Mouse (Mus musculus) kidney, embryonic 15.5 days (tissue): ENCODE data around the gene Bcam. TPM values are rescaled to one million over a fixed set of nuclear protein-coding genes. Genes with fewer than 3 reads are reported as not detected.
A peak's percentile ranks its signal among the peaks of the same experiment; 100 is the strongest.

Experiments
- ATAC-seq: fragments of 200-750 bp; cut with Nextera tagmentation; replicated peaks from 2 replicates; pipeline ENCODE4 v1.8.0; 2017; ENCODE audit warnings: moderate TSS enrichment; ENCODE audit not compliant: low FRiP score
- H3K27ac ChIP-seq: fragments of 300-500 bp; sonication (generic); 2 replicates; pipeline ENCODE4 v1.5.1; 2015; ENCODE audit warnings: mild to moderate bottlenecking, inconsistent platforms
- H3K27me3 ChIP-seq: fragments of 300-500 bp; sonication (generic); 2 replicates; pipeline ENCODE4 v1.6.1; 2015; ENCODE audit warnings: inconsistent platforms
- H3K36me3 ChIP-seq: fragments of 300-500 bp; sonication (generic); 2 replicates; pipeline ENCODE4 v1.6.1; 2015; ENCODE audit warnings: inconsistent platforms
- H3K4me1 ChIP-seq: fragments of 300-500 bp; sonication (generic); 2 replicates; pipeline ENCODE4 v1.6.1; 2015; ENCODE audit warnings: inconsistent platforms
- H3K4me2 ChIP-seq: fragments of 300-500 bp; sonication (generic); 2 replicates; pipeline ENCODE4 v1.6.1; 2015; ENCODE audit warnings: moderate library complexity, mild to moderate bottlenecking, inconsistent platforms
- H3K4me3 ChIP-seq: fragments of 300-500 bp; sonication (generic); replicated peaks from 2 replicates; pipeline ENCODE4 v1.5.1; 2015; ENCODE audit warnings: mild to moderate bottlenecking, inconsistent platforms
- H3K9ac ChIP-seq: fragments of 300-500 bp; sonication (generic); 2 replicates; pipeline ENCODE4 v1.6.1; 2015; ENCODE audit warnings: mild to moderate bottlenecking, inconsistent platforms
- H3K9me3 ChIP-seq: fragments of 300-500 bp; sonication (generic); replicated peaks from 2 replicates; pipeline ENCODE4 v1.6.1; 2016; ENCODE audit warnings: inconsistent platforms
- WGBS: fragments of 180-500 bp; shearing (Covaris S2); methylation state at CpG from one replicate; pipeline ENCODE4 v1.1.7; 2015; ENCODE audit warnings: mixed read lengths; 5-methylcytosine and 5-hydroxymethylcytosine counted together
- polyA plus RNA-seq: library from polyadenylated mRNA; unstranded; fragments of >200 nt; fragmentation: Nextera tagmentation; extraction: Ambion mirVana; gene quantifications from 2 replicates; pipeline ENCODE4 v1.2.1, GENCODE M21; 2015

Gene Bcam
- polyA plus RNA-seq = 244 and 257 TPM in 2 replicates

GRCm38 (mm10) chr7:19770984-19771391 is at the start of gene Bcam:
Bcam (minus strand) TSS chr7:19771016.
- peaks cover 51% of the 10 kb centered on the region for H3K4me1 ChIP-seq
- H3K4me3 ChIP-seq = peak within 1 kb of the TSS; percentile 71
- H3K36me3 ChIP-seq = peaks cover 17% of the 10 kb centered on the region
- 2% methylated on average over 9 of the region's 9 CpGs for WGBS
- peak within 1 kb of the TSS; percentile 72 for H3K9ac ChIP-seq
- H3K9me3 ChIP-seq = no peaks in the 10 kb centered on the region
- H3K27me3 ChIP-seq = no peaks in the 10 kb centered on the region
- H3K27ac ChIP-seq = peak within 1 kb of the TSS; percentile 96
- peak within 1 kb of the TSS; percentile 94 for H3K4me2 ChIP-seq
- peak; percentile 88 for ATAC-seq

- Histone ChIP-seq H3K4me1 (peaks cover 54% of the 10 kb centered on the region), H3K27ac (no peak overlapping the region), H3K9me3 (no peaks in the 10 kb centered on the region), H3K9ac (no peak overlapping the region), H3K27me3 (peaks cover 17% of the 10 kb centered on the region), H3K4me2 (no peak overlapping the region), H3K4me3 (no peak overlapping the region), H3K36me3 (no peaks in the 10 kb centered on the region)
- WGBS = 78% methylated on average over 7 of the region's 7 CpGs
- ATAC-seq = no peak
These were observed 48.1 kb upstream of the Bcam start for GRCm38 (mm10) chr7:19818875-19819274.

GRCm38 (mm10) chr7:19818440-19818839 is 47.6 kb upstream of the Bcam start:
- H3K9ac ChIP-seq = no peak overlapping the region
- H3K36me3 ChIP-seq = no peaks in the 10 kb centered on the region
- ATAC-seq = no peak
- H3K4me3 ChIP-seq = no peak overlapping the region
- H3K4me2 ChIP-seq = no peak overlapping the region
- H3K4me1 ChIP-seq = peaks cover 49% of the 10 kb centered on the region
- H3K27ac ChIP-seq = no peak overlapping the region
- peaks cover 21% of the 10 kb centered on the region for H3K27me3 ChIP-seq
- no peaks in the 10 kb centered on the region for H3K9me3 ChIP-seq
- 73% methylated on average over 5 of the region's 5 CpGs for WGBS

- H3K27ac ChIP-seq = peak overlapping the region; percentile 67
- H3K9ac ChIP-seq = peak overlapping the region; percentile 31; the same call in 1 of the 2 replicates
- peaks cover 40% of the 10 kb centered on the region for H3K4me1 ChIP-seq
- ATAC-seq = peak; percentile 61
- H3K9me3 ChIP-seq = no peaks in the 10 kb centered on the region
- no peaks in the 10 kb centered on the region for H3K36me3 ChIP-seq
- peaks cover 28% of the 10 kb centered on the region for H3K27me3 ChIP-seq
- peak overlapping the region; percentile 70 for H3K4me2 ChIP-seq
- peak overlapping the region; percentile 44 for H3K4me3 ChIP-seq
- 6% methylated on average over 15 of the region's 15 CpGs for WGBS
These were observed 46.7 kb upstream of the Bcam start for GRCm38 (mm10) chr7:19817382-19818105.

GRCm38 (mm10) chr7:19816224-19816771 is 45.5 kb upstream of the Bcam start:
- H3K4me3 ChIP-seq = peak overlapping the region; percentile 44
- H3K4me1 ChIP-seq = peaks cover 38% of the 10 kb centered on the region
- under 1% methylated on average over 28 of the region's 28 CpGs for WGBS
- peak overlapping the region; percentile 45 for H3K9ac ChIP-seq
- peak; percentile 57 for ATAC-seq
- peak overlapping the region; percentile 70 for H3K4me2 ChIP-seq
- no peaks in the 10 kb centered on the region for H3K36me3 ChIP-seq
- H3K27ac ChIP-seq = peak overlapping the region; percentile 67
- peaks cover 30% of the 10 kb centered on the region for H3K27me3 ChIP-seq
- no peaks in the 10 kb centered on the region for H3K9me3 ChIP-seq

GRCm38 (mm10) chr7:19815296-19816223 is 44.7 kb upstream of the Bcam start:
- Histone ChIP-seq H3K36me3 (no peaks in the 10 kb centered on the region), H3K9me3 (no peaks in the 10 kb centered on the region), H3K4me2 (peak overlapping the region; percentile 70), H3K4me1 (peaks cover 43% of the 10 kb centered on the region), H3K4me3 (peak overlapping the region; percentile 44), H3K27me3 (peaks cover 35% of the 10 kb centered on the region), H3K9ac (peak overlapping the region; percentile 45), H3K27ac (peak overlapping the region; percentile 67)
- 29% methylated on average over 17 of the region's 17 CpGs for WGBS
- ATAC-seq = peak; percentile 37

- WGBS = 74% methylated on average over 6 of the region's 6 CpGs
- no peak for ATAC-seq
These were observed 42.8 kb upstream of the Bcam start for GRCm38 (mm10) chr7:19813579-19814122.

GRCm38 (mm10) chr7:19813161-19813560 is 42.3 kb upstream of the Bcam start:
- 86% methylated on average over 4 of the region's 4 CpGs for WGBS
- no peaks in the 10 kb centered on the region for H3K9me3 ChIP-seq
- no peaks in the 10 kb centered on the region for H3K36me3 ChIP-seq
- no peak overlapping the region for H3K9ac ChIP-seq
- no peak for ATAC-seq
- H3K27me3 ChIP-seq = peaks cover 59% of the 10 kb centered on the region
- H3K4me1 ChIP-seq = peaks cover 47% of the 10 kb centered on the region
- no peak overlapping the region for H3K4me3 ChIP-seq
- no peak overlapping the region for H3K4me2 ChIP-seq
- H3K27ac ChIP-seq = no peak overlapping the region

More at GRCm38 (mm10) chr7:19813579-19814122, 42.8 kb upstream of the Bcam start:
- no peak overlapping the region for H3K27ac ChIP-seq
- no peak overlapping the region for H3K4me2 ChIP-seq
- H3K9ac ChIP-seq = no peak overlapping the region
- H3K27me3 ChIP-seq = peaks cover 55% of the 10 kb centered on the region
- H3K4me1 ChIP-seq = peaks cover 51% of the 10 kb centered on the region
- no peaks in the 10 kb centered on the region for H3K9me3 ChIP-seq
- no peak overlapping the region for H3K4me3 ChIP-seq
- H3K36me3 ChIP-seq = no peaks in the 10 kb centered on the region

- ATAC-seq = peak; percentile 61; the same call in 1 of the 2 replicates
- no peaks in the 10 kb centered on the region for H3K36me3 ChIP-seq
- H3K9me3 ChIP-seq = no peaks in the 10 kb centered on the region
- no peak overlapping the region for H3K27ac ChIP-seq
- peaks cover 27% of the 10 kb centered on the region for H3K4me1 ChIP-seq
- peak overlapping the region; percentile 49 for H3K4me2 ChIP-seq
- H3K9ac ChIP-seq = no peak overlapping the region
- peak overlapping the region; percentile 24 for H3K4me3 ChIP-seq
- 5% methylated on average over 22 of the region's 22 CpGs for WGBS
- peaks cover 61% of the 10 kb centered on the region for H3K27me3 ChIP-seq
These were observed 40.3 kb upstream of the Bcam start for GRCm38 (mm10) chr7:19811114-19811513.

GRCm38 (mm10) chr7:19809369-19809768 is 38.6 kb upstream of the Bcam start:
- WGBS = 13% methylated on average over 27 of the region's 27 CpGs

GRCm38 (mm10) chr7:19806356-19806969 is 35.6 kb upstream of the Bcam start:
- Histone ChIP-seq H3K4me1 (peaks cover 18% of the 10 kb centered on the region), H3K27ac (no peak overlapping the region), H3K27me3 (peaks cover 41% of the 10 kb centered on the region), H3K9ac (no peak overlapping the region), H3K4me3 (no peak overlapping the region), H3K36me3 (no peaks in the 10 kb centered on the region), H3K4me2 (no peak overlapping the region), H3K9me3 (no peaks in the 10 kb centered on the region)
- ATAC-seq = no peak
- 80% methylated on average over 8 of the region's 8 CpGs for WGBS

More at GRCm38 (mm10) chr7:19809369-19809768, 38.6 kb upstream of the Bcam start:
- peak; percentile 37 for ATAC-seq
- no peaks in the 10 kb centered on the region for H3K9me3 ChIP-seq
- peaks cover 61% of the 10 kb centered on the region for H3K27me3 ChIP-seq
- no peaks in the 10 kb centered on the region for H3K36me3 ChIP-seq
- peak overlapping the region; percentile 32 for H3K4me3 ChIP-seq
- no peak overlapping the region for H3K27ac ChIP-seq
- H3K4me2 ChIP-seq = peak overlapping the region; percentile 53
- H3K4me1 ChIP-seq = peaks cover 19% of the 10 kb centered on the region
- no peak overlapping the region for H3K9ac ChIP-seq
